In the genomic region with DNA sequence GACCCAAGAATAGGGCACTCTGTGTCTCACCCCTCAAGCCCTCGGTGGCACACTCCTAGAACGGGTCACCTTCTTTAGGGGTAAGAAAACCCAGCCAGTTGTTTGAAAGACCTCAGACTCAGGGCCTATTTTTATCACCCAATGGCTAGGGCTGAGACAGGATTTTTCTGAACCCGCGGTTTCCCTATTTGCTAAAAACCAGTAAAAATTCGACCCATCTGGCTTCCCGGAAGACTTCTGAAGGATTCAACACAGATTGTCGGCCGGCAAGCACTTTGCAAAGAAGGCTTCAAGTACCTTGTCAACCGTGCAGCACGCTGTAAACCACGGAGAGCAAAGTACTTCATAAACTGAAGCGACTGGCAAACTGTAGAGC, we compare ENCODE assay signal across 9 mouse cellular contexts. TPM values are rescaled to one million over a fixed set of nuclear protein-coding genes. Genes with fewer than 3 reads are reported as not detected.
DNase-seq lines count a peak whose midpoint lies in the region; ATAC-seq and TF ChIP-seq lines count a peak whose summit lies in the region.
"Had no signal": no experiment of that assay in that cellular context is flagged by ENCODE, and none has a peak within 500 bp of the region (broad histone marks: within the 10 kb centered on the region; RNA-seq: fewer than 3 reads in every experiment).

No protein-coding gene starts in this region.

- no peak for DNase-seq in kidney, postnatal 4 days
- no peak for DNase-seq in midbrain, postnatal 0 days (ENCODE audit: low spot score)
- no peak for DNase-seq in cerebellum, postnatal 36 days
- DNase-seq in thymus, postnatal 4 days = no peak
- DNase-seq in thymus, postnatal 25 days = no peak
- DNase-seq: gastrocnemius, postnatal 36 days had no signal

- H3K9ac ChIP-seq in kidney, embryonic 15.5 days = peak overlapping the region; percentile 79
- H3K9ac ChIP-seq in hindbrain, embryonic 15.5 days = peak overlapping the region; percentile 88
- H3K9ac ChIP-seq in midbrain, postnatal 0 days (replicated peaks; ENCODE audit: low read length, poor library complexity, severe bottlenecking) = peak overlapping the region; percentile 90

- H3K4me1 ChIP-seq in kidney, embryonic 15.5 days = peaks cover 63% of the 10 kb centered on the region
- H3K4me1 ChIP-seq in brown adipose tissue, adult 24 weeks (ENCODE audit: control insufficient read depth, insufficient read depth, insufficient read length, low read length) = no peaks in the 10 kb centered on the region
- peaks cover 78% of the 10 kb centered on the region for H3K4me1 ChIP-seq in hindbrain, embryonic 15.5 days (replicated peaks)
- peaks cover 27% of the 10 kb centered on the region for H3K4me1 ChIP-seq in midbrain, postnatal 0 days (ENCODE audit: insufficient read depth, low read length)

- no peak overlapping the region for H3K27ac ChIP-seq in kidney, embryonic 15.5 days
- no peak overlapping the region for H3K27ac ChIP-seq in brown adipose tissue, adult 24 weeks (replicated peaks; ENCODE audit: low read depth, low read length)
- peak overlapping the region; percentile 99; the same call in 1 of the 2 replicates for H3K27ac ChIP-seq in hindbrain, embryonic 15.5 days (replicated peaks)
- H3K27ac ChIP-seq in midbrain, postnatal 0 days (ENCODE audit: low read depth, low read length) = no peak overlapping the region

- H3K4me3 ChIP-seq in kidney, embryonic 15.5 days (replicated peaks) = peak overlapping the region; percentile 80
- H3K4me3 ChIP-seq in brown adipose tissue, adult 24 weeks (ENCODE audit: insufficient read depth, low read depth, low read length) = peak overlapping the region; percentile 57; the same call in 1 of the 2 replicates
- H3K4me3 ChIP-seq in hindbrain, embryonic 15.5 days = peak overlapping the region; percentile 93
- H3K4me3 ChIP-seq in midbrain, postnatal 0 days (ENCODE audit: low read depth, low read length) = peak overlapping the region; percentile 85

- no peaks in the 10 kb centered on the region for H3K36me3 ChIP-seq in kidney, embryonic 15.5 days
- no peaks in the 10 kb centered on the region for H3K36me3 ChIP-seq in hindbrain, embryonic 15.5 days
- no peaks in the 10 kb centered on the region for H3K36me3 ChIP-seq in midbrain, postnatal 0 days (ENCODE audit: insufficient read depth, low read length)

- 12% methylated on average over 12 of the region's 12 CpGs for WGBS in kidney, embryonic 15.5 days
- 8% methylated on average over 12 of the region's 12 CpGs for WGBS in hindbrain, embryonic 15.5 days
- WGBS in midbrain, postnatal 0 days = 7% methylated on average over 12 of the region's 12 CpGs

- peak overlapping the region; percentile 99 for H3K4me2 ChIP-seq in kidney, embryonic 15.5 days
- H3K4me2 ChIP-seq in hindbrain, embryonic 15.5 days = peak overlapping the region; percentile 94
- peak overlapping the region; percentile 92 for H3K4me2 ChIP-seq in midbrain, postnatal 0 days (ENCODE audit: low read depth, low read length, poor library complexity, severe bottlenecking)

- no peaks in the 10 kb centered on the region for H3K9me3 ChIP-seq in kidney, embryonic 15.5 days (replicated peaks)
- H3K9me3 ChIP-seq in hindbrain, embryonic 15.5 days = no peaks in the 10 kb centered on the region
- H3K9me3 ChIP-seq in midbrain, postnatal 0 days (ENCODE audit: low read length) = no peaks in the 10 kb centered on the region

- no peak for ATAC-seq in kidney, embryonic 15.5 days (replicated peaks; ENCODE audit: low FRiP score)
- no peak for ATAC-seq in hindbrain, embryonic 15.5 days (ENCODE audit: low FRiP score, low read depth)
- no peak for ATAC-seq in midbrain, postnatal 0 days (ENCODE audit: low FRiP score)

- TF ChIP-seq CTCF in midbrain, postnatal 0 days (IDR thresholded peaks at IDR 0.05) = no peak

- peaks cover 55% of the 10 kb centered on the region for H3K27me3 ChIP-seq in kidney, embryonic 15.5 days
- no peaks in the 10 kb centered on the region for H3K27me3 ChIP-seq in hindbrain, embryonic 15.5 days
- H3K27me3 ChIP-seq in midbrain, postnatal 0 days (ENCODE audit: insufficient read depth, low read length) = no peaks in the 10 kb centered on the region

RNA-seq across cellular contexts. Expression of a gene that starts 1.4 kb away (rescaled TPM):
- polyA plus RNA-seq in kidney, embryonic 15.5 days (2015; fragmentation: Nextera tagmentation; extraction: Ambion mirVana) = 7.1 and 8.7 TPM in 2 replicates
- polyA plus RNA-seq in brown adipose tissue, adult 24 weeks (2012; ENCODE audit: insufficient read depth, insufficient read length, missing spikeins) = 1.4 and 1.5 TPM in 2 replicates
- 23.7 and 24.3 TPM in 2 replicates for polyA plus RNA-seq in hindbrain, embryonic 15.5 days (2015; fragmentation: Nextera tagmentation; extraction: Ambion mirVana)
- total RNA-seq in midbrain, postnatal 0 days (2014; rRNA removed) = 149 and 202 TPM in 2 replicates
- 13.6 and 15.6 TPM in 2 replicates for polyA plus RNA-seq in midbrain, postnatal 0 days (2015; fragmentation: Nextera tagmentation; extraction: Ambion mirVana)

RNA-seq across cellular contexts. Expression of a gene that starts 51.6 kb away (rescaled TPM):
- 42.7 and 48.4 TPM in 2 replicates for polyA plus RNA-seq in kidney, embryonic 15.5 days (2015; fragmentation: Nextera tagmentation; extraction: Ambion mirVana)
- 61.3 and 65.2 TPM in 2 replicates for polyA plus RNA-seq in brown adipose tissue, adult 24 weeks (2012; ENCODE audit: insufficient read depth, insufficient read length, missing spikeins)
- polyA plus RNA-seq in hindbrain, embryonic 15.5 days (2015; fragmentation: Nextera tagmentation; extraction: Ambion mirVana) = 42.6 and 56.4 TPM in 2 replicates
- total RNA-seq in midbrain, postnatal 0 days (2014; rRNA removed) = 60.0 and 71.3 TPM in 2 replicates
- polyA plus RNA-seq in midbrain, postnatal 0 days (2015; fragmentation: Nextera tagmentation; extraction: Ambion mirVana) = 64.3 and 72.3 TPM in 2 replicates

RNA-seq across cellular contexts. Expression of a gene that starts 58.4 kb away (rescaled TPM):
- polyA plus RNA-seq in kidney, embryonic 15.5 days (2015; fragmentation: Nextera tagmentation; extraction: Ambion mirVana) = 20.2 and 21.3 TPM in 2 replicates
- 49.4 and 55.0 TPM in 2 replicates for polyA plus RNA-seq in brown adipose tissue, adult 24 weeks (2012; ENCODE audit: insufficient read depth, insufficient read length, missing spikeins)
- 24.2 and 33.1 TPM in 2 replicates for polyA plus RNA-seq in hindbrain, embryonic 15.5 days (2015; fragmentation: Nextera tagmentation; extraction: Ambion mirVana)
- total RNA-seq in midbrain, postnatal 0 days (2014; rRNA removed) = 62.7 and 79.7 TPM in 2 replicates
- 39.0 and 39.7 TPM in 2 replicates for polyA plus RNA-seq in midbrain, postnatal 0 days (2015; fragmentation: Nextera tagmentation; extraction: Ambion mirVana)
